1 mouse cellular context compared by ENCODE assay signal in the genomic region with DNA sequence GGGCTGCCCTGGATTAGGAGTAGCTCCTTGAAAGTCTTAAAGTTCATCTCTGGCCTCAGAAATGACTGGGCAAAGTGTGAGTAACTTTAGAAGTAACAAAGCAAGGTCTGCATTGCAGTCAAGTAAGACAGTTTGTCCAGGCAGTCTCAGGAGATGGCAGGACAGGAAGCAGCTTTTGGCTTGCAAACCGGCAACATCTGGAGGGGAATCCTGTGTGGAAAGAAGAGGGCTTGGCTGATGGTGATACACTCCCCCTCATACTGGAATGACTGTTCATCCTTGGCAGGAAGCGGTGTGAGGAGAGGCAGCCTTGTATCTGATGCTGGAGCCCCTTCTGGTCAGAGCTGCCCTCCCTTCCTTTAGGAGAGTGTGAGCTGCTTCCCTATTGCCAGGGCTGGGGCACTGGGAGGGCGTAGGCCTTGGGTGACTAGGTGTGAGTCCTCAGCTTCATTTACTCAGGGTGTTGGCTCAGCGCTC.
TF ChIP-seq lines count a peak whose summit lies in the region.

No protein-coding gene starts in this region.

TF ChIP-seq in CH12.LX, 34 proteins besides CTCF, POLR2A, EP300 and RAD21:
- TF ChIP-seq TBP (conservative IDR thresholded peaks at IDR 0.05; ENCODE audit: low read depth, low read length): no peak
- no peak for TF ChIP-seq ZNF384 (IDR thresholded peaks at IDR 0.05; ENCODE audit: low read depth, low read length)
- no peak for TF ChIP-seq NRF1 (IDR thresholded peaks at IDR 0.05; ENCODE audit: low read depth, low read length)
- TF ChIP-seq USF1 (IDR thresholded peaks at IDR 0.05; ENCODE audit: low read depth, low read length): no peak
- TF ChIP-seq NELFE (IDR thresholded peaks at IDR 0.05; ENCODE audit: low read depth, low read length): no peak
- TF ChIP-seq SIN3A (IDR thresholded peaks at IDR 0.05; ENCODE audit: low read length): peak; percentile 50; the same call in 1 of the 2 replicates
- 0 out of 2 replicates have a peak, but pooled peaks have one; percentile 19 for TF ChIP-seq ELF1 (IDR thresholded peaks at IDR 0.05; ENCODE audit: low read depth, low read length)
- peak; percentile 50; the same call in 1 of the 2 replicates for TF ChIP-seq TCF12 (IDR thresholded peaks at IDR 0.05; ENCODE audit: low read depth, low read length)
- TF ChIP-seq MEF2A (IDR thresholded peaks at IDR 0.05; ENCODE audit: borderline replicate concordance, low read depth, low read length): 0 out of 2 replicates have a peak, but pooled peaks have one; percentile 23
- peak; percentile 55; the same call in 1 of the 2 replicates for TF ChIP-seq MXI1 (IDR thresholded peaks at IDR 0.05; ENCODE audit: low read depth, low read length)
- TF ChIP-seq MAZ (IDR thresholded peaks at IDR 0.05; ENCODE audit: low read depth, low read length): no peak
- TF ChIP-seq ETS1 (conservative IDR thresholded peaks at IDR 0.05; ENCODE audit: low read depth, low read length): 0 out of 2 replicates have a peak, but pooled peaks have one; percentile 16
- TF ChIP-seq RCOR1 (conservative IDR thresholded peaks at IDR 0.05; ENCODE audit: low read depth, low read length): no peak
- TF ChIP-seq IRF4 (IDR thresholded peaks at IDR 0.05; ENCODE audit: low read depth, low read length): peak; percentile 63
TF ChIP-seq in CH12.LX: peak in this region for 7.
